Mouse (Mus musculus) central nervous system, embryonic 11.5 days (tissue): Measurements from ENCODE around the gene Cyp26a1. TPM values are rescaled to one million over a fixed set of nuclear protein-coding genes. Genes with fewer than 3 reads are reported as not detected.

Source experiments
- polyA plus RNA-seq: library from polyadenylated mRNA; depleted of rRNA; stranded (reverse); fragments of >200 nt; gene quantifications from 2 replicates; pipeline ENCODE4 v1.2.3, GENCODE M21; 2012; rRNA removed

Gene Cyp26a1
- polyA plus RNA-seq, result 1.3 and 6.1 TPM in 2 replicates

GRCm38 (mm10) chr19:37697651-37698272 lies at the start of gene Cyp26a1:
Gene Cyp26a1, plus strand, starts transcription at chr19:37697798.

GRCm38 (mm10) chr19:37685281-37685680 lies 12.3 kb upstream of the Cyp26a1 start, which contains the start of gene Cyp26c1:
Gene Cyp26c1, plus strand, starts transcription at chr19:37685581.

Other genes with a start within 250 kb of the Cyp26a1 start
- 7.5 and 8.0 TPM in 2 replicates for gene Exoc6, start 147.4 kb upstream of the Cyp26a1 start, polyA plus RNA-seq
- 0.02 and 1.2 TPM in 2 replicates for gene Cyp26c1, start 12.2 kb upstream of the Cyp26a1 start, polyA plus RNA-seq